ENCODE assay signal across 27 mouse cellular contexts in the genomic region with DNA sequence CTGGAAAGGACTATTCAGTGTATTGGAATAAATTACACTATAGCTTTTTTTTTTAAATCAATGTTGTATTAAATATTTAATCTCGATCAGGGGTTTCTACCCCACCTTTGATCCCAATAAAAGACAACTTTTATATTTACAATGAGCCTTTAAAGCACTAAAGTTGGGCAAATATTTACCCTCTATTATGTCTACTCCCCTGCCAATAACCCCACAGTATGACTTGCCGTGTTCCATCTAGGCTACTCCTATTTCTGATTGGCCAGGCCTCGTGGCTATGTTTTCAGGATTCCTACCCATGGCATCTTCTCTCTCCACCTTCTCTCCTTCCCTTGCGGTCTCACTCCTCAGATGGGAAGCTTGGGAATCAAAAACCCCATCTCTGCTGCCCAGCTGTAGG.
DNase-seq lines count a peak whose midpoint lies in the region; ATAC-seq and TF ChIP-seq lines count a peak whose summit lies in the region.
"Had no signal": no experiment of that assay in that cellular context is flagged by ENCODE, and none has a peak within 500 bp of the region (broad histone marks: within the 10 kb centered on the region; RNA-seq: fewer than 3 reads in every experiment).

No protein-coding gene starts in this region.

- no peaks in the 10 kb centered on the region for H3K9me3 ChIP-seq in intestine, embryonic 16.5 days (ENCODE audit: control insufficient read depth, low read length)
- H3K9me3 ChIP-seq in intestine, embryonic 15.5 days, result no peaks in the 10 kb centered on the region
- H3K9me3 ChIP-seq in intestine, postnatal 0 days (ENCODE audit: control insufficient read depth), result no peaks in the 10 kb centered on the region
- H3K9me3 ChIP-seq in limb, embryonic 12.5 days, result no peaks in the 10 kb centered on the region
- H3K9me3 ChIP-seq in liver, embryonic 12.5 days (replicated peaks), result no peaks in the 10 kb centered on the region
- H3K9me3 ChIP-seq: forebrain, embryonic 10.5 days; forebrain, embryonic 13.5 days; G1E; heart, embryonic 12.5 days; heart, embryonic 15.5 days had no signal

- ATAC-seq in intestine, embryonic 16.5 days, result peak; percentile 26
- ATAC-seq in intestine, embryonic 15.5 days, result no peak
- ATAC-seq in intestine, postnatal 0 days, result peak; percentile 56
- ATAC-seq in limb, embryonic 12.5 days (ENCODE audit: insufficient number of reproducible peaks, insufficient read depth, low FRiP score, low TSS enrichment, low read depth), result no peak
- no peak for ATAC-seq in liver, embryonic 12.5 days
- ATAC-seq: forebrain, embryonic 13.5 days; forebrain, embryonic 16.5 days; hindbrain, postnatal 0 days; inflammation-experienced regulatory T-cells, adult 6 months; Patski had no signal

- no peak for DNase-seq in adrenal gland, adult 8-10 months
- DNase-seq in lung, postnatal 36 days, result no peak
- DNase-seq: adrenal gland, postnatal 14 days; B cell, adult 2 months; cerebellum, adult 11 months; cerebellum, adult 2 months; cerebellum, adult 9-11 months; gastrocnemius, postnatal 10 days; heart, adult 11 months; heart, postnatal 14 days; heart, postnatal 4 days had no signal

- WGBS in intestine, embryonic 16.5 days, result 61% methylated on average over 4 of the region's 4 CpGs
- WGBS in intestine, embryonic 15.5 days, result 67% methylated on average over 4 of the region's 4 CpGs
- 46% methylated on average over 4 of the region's 4 CpGs for WGBS in intestine, postnatal 0 days
- WGBS in limb, embryonic 12.5 days, result 82% methylated on average over 4 of the region's 4 CpGs
- 66% methylated on average over 4 of the region's 4 CpGs for WGBS in liver, embryonic 12.5 days (ENCODE audit: insufficient replicate concordance)

- no peak overlapping the region for H3K9ac ChIP-seq in intestine, embryonic 16.5 days (ENCODE audit: low read depth, low read length)
- no peak overlapping the region for H3K9ac ChIP-seq in intestine, embryonic 15.5 days
- no peak overlapping the region for H3K9ac ChIP-seq in intestine, postnatal 0 days (ENCODE audit: low read depth, low read length)
- H3K9ac ChIP-seq in limb, embryonic 12.5 days (replicated peaks), result no peak overlapping the region
- H3K9ac ChIP-seq in liver, embryonic 12.5 days, result no peak overlapping the region
- H3K9ac ChIP-seq: forebrain, embryonic 13.5 days; heart, embryonic 12.5 days; heart, embryonic 15.5 days; hindbrain, embryonic 14.5 days had no signal

- H3K27ac ChIP-seq in intestine, embryonic 16.5 days (ENCODE audit: low read length), result no peak overlapping the region
- H3K27ac ChIP-seq in intestine, embryonic 15.5 days, result no peak overlapping the region
- H3K27ac ChIP-seq in intestine, postnatal 0 days (ENCODE audit: low read depth, low read length), result no peak overlapping the region
- 0 out of 2 replicates have a peak overlapping the region, but pooled peaks have one; percentile 84 for H3K27ac ChIP-seq in limb, embryonic 12.5 days
- no peak overlapping the region for H3K27ac ChIP-seq in liver, embryonic 12.5 days
- H3K27ac ChIP-seq: forebrain, embryonic 10.5 days; forebrain, embryonic 13.5 days; heart, embryonic 15.5 days; hindbrain, embryonic 14.5 days; hindbrain, postnatal 0 days had no signal

- no peak for TF ChIP-seq CTCF in intestine, postnatal 0 days (IDR thresholded peaks at IDR 0.05; ENCODE audit: low read depth)

- no peaks in the 10 kb centered on the region for H3K36me3 ChIP-seq in intestine, embryonic 16.5 days (ENCODE audit: control insufficient read depth, insufficient read depth, low read length)
- no peaks in the 10 kb centered on the region for H3K36me3 ChIP-seq in intestine, embryonic 15.5 days
- no peaks in the 10 kb centered on the region for H3K36me3 ChIP-seq in intestine, postnatal 0 days (ENCODE audit: control insufficient read depth, insufficient read depth)
- H3K36me3 ChIP-seq in limb, embryonic 12.5 days, result no peaks in the 10 kb centered on the region
- H3K36me3 ChIP-seq in liver, embryonic 12.5 days, result no peaks in the 10 kb centered on the region
- H3K36me3 ChIP-seq: forebrain, embryonic 10.5 days; G1E; heart, embryonic 12.5 days; heart, embryonic 15.5 days had no signal

- no peak overlapping the region for H3K4me3 ChIP-seq in intestine, embryonic 16.5 days (ENCODE audit: low read length)
- no peak overlapping the region for H3K4me3 ChIP-seq in intestine, embryonic 15.5 days (replicated peaks)
- no peak overlapping the region for H3K4me3 ChIP-seq in intestine, postnatal 0 days (ENCODE audit: low read depth, low read length)
- H3K4me3 ChIP-seq in limb, embryonic 12.5 days (replicated peaks), result no peak overlapping the region
- H3K4me3 ChIP-seq in liver, embryonic 12.5 days, result no peak overlapping the region
- H3K4me3 ChIP-seq: forebrain, embryonic 10.5 days; forebrain, embryonic 13.5 days; heart, embryonic 12.5 days; heart, embryonic 15.5 days had no signal

- no peaks in the 10 kb centered on the region for H3K27me3 ChIP-seq in intestine, embryonic 16.5 days (replicated peaks; ENCODE audit: control insufficient read depth, insufficient read depth, low read length)
- no peaks in the 10 kb centered on the region for H3K27me3 ChIP-seq in intestine, embryonic 15.5 days (replicated peaks)
- H3K27me3 ChIP-seq in intestine, postnatal 0 days (replicated peaks; ENCODE audit: control insufficient read depth, insufficient read depth, low read length), result no peaks in the 10 kb centered on the region
- no peaks in the 10 kb centered on the region for H3K27me3 ChIP-seq in limb, embryonic 12.5 days
- H3K27me3 ChIP-seq in liver, embryonic 12.5 days (replicated peaks), result no peaks in the 10 kb centered on the region
- H3K27me3 ChIP-seq: CH12.LX; forebrain, embryonic 13.5 days; heart, embryonic 12.5 days; heart, embryonic 15.5 days; Patski had no signal

- no peak overlapping the region for H3K4me2 ChIP-seq in intestine, embryonic 16.5 days (ENCODE audit: low read depth, low read length)
- no peak overlapping the region for H3K4me2 ChIP-seq in intestine, embryonic 15.5 days (replicated peaks)
- H3K4me2 ChIP-seq in intestine, postnatal 0 days (replicated peaks; ENCODE audit: low read depth), result no peak overlapping the region
- H3K4me2 ChIP-seq in limb, embryonic 12.5 days, result no peak overlapping the region
- no peak overlapping the region for H3K4me2 ChIP-seq in liver, embryonic 12.5 days
- H3K4me2 ChIP-seq: forebrain, embryonic 13.5 days; heart, embryonic 12.5 days; heart, embryonic 15.5 days; hindbrain, embryonic 14.5 days had no signal

- peaks cover 43% of the 10 kb centered on the region for H3K4me1 ChIP-seq in intestine, embryonic 16.5 days (ENCODE audit: control insufficient read depth, insufficient read depth, low read length)
- peaks cover 38% of the 10 kb centered on the region for H3K4me1 ChIP-seq in intestine, embryonic 15.5 days (replicated peaks)
- peaks cover 13% of the 10 kb centered on the region; the same call in 1 of the 2 replicates for H3K4me1 ChIP-seq in intestine, postnatal 0 days (replicated peaks; ENCODE audit: control insufficient read depth, insufficient read depth, low read length)
- H3K4me1 ChIP-seq in limb, embryonic 12.5 days (replicated peaks), result peaks cover 54% of the 10 kb centered on the region
- H3K4me1 ChIP-seq in liver, embryonic 12.5 days, result peaks cover 7% of the 10 kb centered on the region; the same call in 1 of the 2 replicates

Comparison
In these comparisons a context has a peak if more than half of its experiments do, and no peak if none do; other contexts are left out.
1. ATAC-seq: peak in intestine, embryonic 16.5 days (single experiment) and intestine, postnatal 0 days (single experiment); none in intestine, embryonic 15.5 days (single experiment), limb, embryonic 12.5 days (single experiment) and liver, embryonic 12.5 days (single experiment).